Mouse (Mus musculus): ENCODE data around the gene Ubald1.

- TF ChIP-seq POLR2A (IDR thresholded peaks at IDR 0.05; ENCODE audit: borderline replicate concordance, low read depth, low read length) (no peak), CTCF (IDR thresholded peaks at IDR 0.05; ENCODE audit: low read depth, low read length) (no peak)
These were observed 8.2 kb downstream of the Ubald1 start for GRCm38 (mm10) chr16:4871926-4872325.

Measured in bone marrow macrophage, adult 2 months (primary cell).